Mouse (Mus musculus) spleen, adult 2 months (tissue): ENCODE measurements around the gene Ctsh.

ENCODE experiments used
- CTCF ChIP-seq: fragments of 200-500 bp; IDR thresholded peaks from 2 replicates; pipeline ENCODE4 v1.5.1; 2011; ENCODE audit warnings: mild to moderate bottlenecking, inconsistent platforms; ENCODE audit not compliant: insufficient read depth, insufficient read length, insufficient replicate concordance; ENCODE audit errors: extremely low read depth
- POLR2A ChIP-seq: fragments of 200-500 bp; IDR thresholded peaks from 2 replicates; pipeline ENCODE4 v1.6.1; 2011; ENCODE audit warnings: low read depth, low read length, inconsistent platforms

- TF ChIP-seq CTCF (no peak), POLR2A (no peak)
Measured at GRCm38 (mm10) chr9:90089339-90090104, 35.6 kb downstream of the Ctsh start.
